Mouse (Mus musculus): ENCODE measurements around the gene Sugct. TPM values are rescaled to one million over a fixed set of nuclear protein-coding genes. Genes with fewer than 3 reads are reported as not detected.

The Sugct gene
- polyA plus RNA-seq, 1 experiment = 2.1 TPM

DNA sequence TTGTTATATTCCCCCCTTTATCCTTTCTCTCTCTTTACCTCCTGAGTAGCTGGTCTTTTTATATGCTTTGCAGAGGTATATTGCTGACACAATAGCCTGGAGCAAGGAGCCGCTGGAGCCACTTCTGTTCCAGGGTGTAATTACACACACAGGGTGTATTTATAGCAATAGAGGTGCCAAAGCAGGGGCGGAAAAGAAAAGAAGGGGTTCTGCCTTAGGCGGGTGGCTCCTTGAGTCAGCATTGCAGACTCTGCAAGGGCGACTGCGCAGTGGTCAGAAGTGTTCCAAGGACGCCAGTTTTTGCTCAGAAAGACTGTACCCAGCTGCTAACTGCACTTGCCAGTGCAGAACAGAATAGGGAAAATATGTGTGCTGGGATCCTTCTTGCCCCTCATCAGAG is 869.7 kb downstream of the Sugct start:
- no peak for TF ChIP-seq FLI1 (IDR thresholded peaks at IDR 0.05; ENCODE audit: low read length)
- no peak for TF ChIP-seq GATA1 (IDR thresholded peaks at IDR 0.05; ENCODE audit: borderline replicate concordance, low read length)
- H3K36me3 ChIP-seq (replicated peaks; ENCODE audit: low read length) = no peaks in the 10 kb centered on the region
- H3K9me3 ChIP-seq = no peaks in the 10 kb centered on the region
- H3K4me1 ChIP-seq = no peaks in the 10 kb centered on the region
- H3K4me3 ChIP-seq (replicated peaks) = no peak overlapping the region
- no peaks in the 10 kb centered on the region for H3K27me3 ChIP-seq (replicated peaks)

DNA sequence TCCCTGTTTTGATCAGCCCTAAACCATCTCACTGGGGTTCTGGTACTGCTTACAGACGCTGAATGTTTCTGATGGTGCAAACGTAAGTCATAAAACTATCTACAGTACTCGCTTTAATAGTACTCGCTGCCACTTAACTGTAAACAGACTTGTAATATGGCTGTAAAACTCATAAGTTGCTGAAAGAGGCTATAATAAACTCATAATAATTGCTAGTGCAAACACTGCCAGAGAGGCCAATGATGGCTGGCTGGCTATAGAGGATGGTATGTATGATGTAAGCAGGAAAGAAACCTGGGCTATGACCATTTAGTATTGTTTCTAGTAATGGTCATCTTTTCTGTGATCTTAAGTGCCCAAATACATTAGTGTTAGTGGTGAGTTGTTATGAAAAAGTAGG is 873.6 kb downstream of the Sugct start:
- no peaks in the 10 kb centered on the region for H3K36me3 ChIP-seq (replicated peaks; ENCODE audit: low read length)
- H3K4me3 ChIP-seq (replicated peaks) = no peak overlapping the region
- no peaks in the 10 kb centered on the region for H3K27me3 ChIP-seq (replicated peaks)
- H3K9me3 ChIP-seq = no peaks in the 10 kb centered on the region
- TF ChIP-seq GATA1 (IDR thresholded peaks at IDR 0.05; ENCODE audit: borderline replicate concordance, low read length) (no peak), FLI1 (IDR thresholded peaks at IDR 0.05; ENCODE audit: low read length) (no peak)
- no peaks in the 10 kb centered on the region for H3K4me1 ChIP-seq

DNA sequence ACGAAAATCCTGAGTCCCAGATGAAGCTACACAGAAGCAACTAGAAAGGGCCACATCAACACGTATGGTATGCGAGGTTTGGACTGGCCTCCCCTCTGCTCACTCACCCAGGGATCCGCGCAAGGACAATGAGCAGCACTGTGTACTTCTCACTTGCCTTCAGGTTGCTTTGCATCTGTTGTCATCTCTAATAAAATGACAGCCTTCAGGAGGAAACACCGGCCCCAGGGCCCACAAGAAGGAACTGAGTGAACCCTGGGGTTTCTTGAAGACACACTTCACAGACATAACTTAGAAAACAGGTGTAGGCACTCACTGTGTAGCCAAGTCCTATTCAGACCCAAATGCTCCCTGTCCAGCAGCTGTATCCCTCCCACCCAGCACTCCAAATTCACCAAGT is 877.9 kb downstream of the Sugct start:
- no peak overlapping the region for H3K4me3 ChIP-seq (replicated peaks)
- H3K36me3 ChIP-seq (replicated peaks; ENCODE audit: low read length) = no peaks in the 10 kb centered on the region
- no peaks in the 10 kb centered on the region for H3K4me1 ChIP-seq
- TF ChIP-seq FLI1 (IDR thresholded peaks at IDR 0.05; ENCODE audit: low read length) (no peak), GATA1 (IDR thresholded peaks at IDR 0.05; ENCODE audit: borderline replicate concordance, low read length) (no peak)
- H3K27me3 ChIP-seq (replicated peaks) = no peaks in the 10 kb centered on the region
- no peaks in the 10 kb centered on the region for H3K9me3 ChIP-seq

DNA sequence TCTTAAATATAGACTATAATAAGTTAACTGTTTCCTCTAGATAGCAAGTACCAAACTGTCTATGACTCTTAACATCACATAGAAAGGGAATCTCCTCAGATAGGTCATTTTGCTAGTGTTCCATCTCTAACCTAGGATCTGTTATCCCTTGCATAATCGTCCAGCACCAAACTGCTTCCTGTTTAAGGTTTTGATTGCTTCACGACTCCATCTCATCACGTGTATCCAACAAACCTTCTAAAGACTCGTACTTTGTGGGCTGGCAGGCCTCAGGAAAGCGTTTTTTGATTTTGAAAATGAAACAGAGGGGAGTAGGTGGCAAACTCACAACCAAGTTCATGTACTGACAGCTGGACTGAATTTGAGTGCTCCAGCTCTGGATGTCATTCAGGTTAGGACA is 878.6 kb downstream of the Sugct start:
- H3K27me3 ChIP-seq (replicated peaks) = no peaks in the 10 kb centered on the region
- H3K36me3 ChIP-seq (replicated peaks; ENCODE audit: low read length) = no peaks in the 10 kb centered on the region
- H3K9me3 ChIP-seq = no peaks in the 10 kb centered on the region
- no peak overlapping the region for H3K4me3 ChIP-seq (replicated peaks)
- TF ChIP-seq GATA1 (IDR thresholded peaks at IDR 0.05; ENCODE audit: borderline replicate concordance, low read length) (no peak), FLI1 (IDR thresholded peaks at IDR 0.05; ENCODE audit: low read length) (no peak)
- no peaks in the 10 kb centered on the region for H3K4me1 ChIP-seq

DNA sequence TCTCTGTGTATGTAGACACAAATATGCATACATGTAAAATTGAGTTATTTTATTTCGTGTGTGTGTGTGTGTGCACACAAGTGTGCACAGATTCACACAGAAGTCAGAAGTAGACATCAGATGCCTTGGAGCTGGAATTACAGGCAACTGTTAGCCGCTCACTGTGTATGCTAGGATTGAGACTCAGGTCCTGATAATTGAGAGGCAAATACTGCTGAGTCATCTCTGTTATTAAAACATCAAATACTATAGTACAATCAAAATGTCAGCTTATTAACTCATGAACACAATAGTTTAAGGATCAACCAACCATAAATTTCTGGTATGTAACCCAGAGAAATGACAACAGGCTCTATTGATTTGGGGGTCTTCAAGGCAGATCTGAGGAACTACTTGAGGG is 883.1 kb downstream of the Sugct start:
- Histone ChIP-seq H3K9me3 (no peaks in the 10 kb centered on the region), H3K4me3 (replicated peaks) (no peak overlapping the region), H3K4me1 (no peaks in the 10 kb centered on the region), H3K36me3 (replicated peaks; ENCODE audit: low read length) (no peaks in the 10 kb centered on the region), H3K27me3 (replicated peaks) (no peaks in the 10 kb centered on the region)
- TF ChIP-seq FLI1 (IDR thresholded peaks at IDR 0.05; ENCODE audit: low read length) (no peak), GATA1 (IDR thresholded peaks at IDR 0.05; ENCODE audit: borderline replicate concordance, low read length) (no peak)

Other genes with a start within 250 kb of the Sugct start
- 24.2 and 74.9 TPM in 2 replicates for gene Mplkip, start 361 bp downstream of the Sugct start, polyA plus RNA-seq (2012; ENCODE audit: insufficient read depth, low replicate concordance)
- 34.0 and 111 TPM in 2 replicates for gene Cdk13, start 109.5 kb upstream of the Sugct start, polyA plus RNA-seq (2012; ENCODE audit: insufficient read depth, low replicate concordance)
- gene Rala, start 248.7 kb upstream of the Sugct start, polyA plus RNA-seq (2012; ENCODE audit: insufficient read depth, low replicate concordance) = 7.0 and 8.6 TPM in 2 replicates